Mouse (Mus musculus): ENCODE data around the gene Gm15130. TPM values are rescaled to one million over a fixed set of nuclear protein-coding genes. Genes with fewer than 3 reads are reported as not detected.

The Gm15130 gene
- not detected in 2 replicates for polyA plus RNA-seq (2015; fragmentation: Nextera tagmentation; extraction: Ambion mirVana)

GRCm38 (mm10) chr2:111152836-111153235 is at the start of gene Gm15130:
TSS of gene Gm15130 (minus strand) at chr2:111152936.
- Histone ChIP-seq H3K27me3 (replicated peaks; ENCODE audit: control insufficient read depth, insufficient read depth, low read length) (no peaks in the 10 kb centered on the region), H3K4me1 (ENCODE audit: control insufficient read depth, insufficient read depth, low read length) (no peaks in the 10 kb centered on the region), H3K4me2 (ENCODE audit: low read depth, low read length) (no peak within 1 kb of the TSS), H3K36me3 (ENCODE audit: control insufficient read depth, insufficient read depth, low read length) (no peaks in the 10 kb centered on the region), H3K9ac (ENCODE audit: low read depth, low read length) (no peak within 1 kb of the TSS), H3K27ac (ENCODE audit: low read length) (no peak within 1 kb of the TSS), H3K9me3 (ENCODE audit: control insufficient read depth, low read length) (no peaks in the 10 kb centered on the region), H3K4me3 (ENCODE audit: low read length) (no peak within 1 kb of the TSS)
- 67% methylated on average over 2 of the region's 2 CpGs for WGBS
- ATAC-seq = no peak

- Histone ChIP-seq H3K4me1 (ENCODE audit: control insufficient read depth, insufficient read depth, low read length) (no peaks in the 10 kb centered on the region), H3K4me2 (ENCODE audit: low read depth, low read length) (no peak overlapping the region), H3K36me3 (ENCODE audit: control insufficient read depth, insufficient read depth, low read length) (no peaks in the 10 kb centered on the region), H3K27ac (ENCODE audit: low read length) (no peak overlapping the region), H3K4me3 (ENCODE audit: low read length) (no peak overlapping the region), H3K9ac (ENCODE audit: low read depth, low read length) (no peak overlapping the region), H3K27me3 (replicated peaks; ENCODE audit: control insufficient read depth, insufficient read depth, low read length) (no peaks in the 10 kb centered on the region), H3K9me3 (ENCODE audit: control insufficient read depth, low read length) (0 out of 2 replicates have a peak, but pooled peaks cover 2% of the 10 kb centered on the region)
- WGBS = 92% methylated on average over 11 of the region's 11 CpGs
- no peak for ATAC-seq
Observed at GRCm38 (mm10) chr2:111182068-111182467, 29.3 kb upstream of the Gm15130 start.

- no peak overlapping the region for H3K9ac ChIP-seq (ENCODE audit: low read depth, low read length)
- no peak overlapping the region for H3K27ac ChIP-seq (ENCODE audit: low read length)
- 68% methylated on average over 5 of the region's 5 CpGs for WGBS
- H3K36me3 ChIP-seq (ENCODE audit: control insufficient read depth, insufficient read depth, low read length) = no peaks in the 10 kb centered on the region
- ATAC-seq = no peak
- H3K4me3 ChIP-seq (ENCODE audit: low read length) = no peak overlapping the region
- H3K4me2 ChIP-seq (ENCODE audit: low read depth, low read length) = no peak overlapping the region
- H3K27me3 ChIP-seq (replicated peaks; ENCODE audit: control insufficient read depth, insufficient read depth, low read length) = no peaks in the 10 kb centered on the region
- H3K4me1 ChIP-seq (ENCODE audit: control insufficient read depth, insufficient read depth, low read length) = no peaks in the 10 kb centered on the region
- H3K9me3 ChIP-seq (ENCODE audit: control insufficient read depth, low read length) = no peaks in the 10 kb centered on the region
Observed at GRCm38 (mm10) chr2:111135739-111136138, 17.0 kb downstream of the Gm15130 start.

GRCm38 (mm10) chr2:111105882-111106281 is 46.9 kb downstream of the Gm15130 start, which contains the start of gene Gm13941:
TSS of gene Gm13941 (minus strand) at chr2:111105982.
- no peak within 1 kb of the TSS for H3K27ac ChIP-seq (ENCODE audit: low read length)
- H3K4me3 ChIP-seq (ENCODE audit: low read length) = no peak within 1 kb of the TSS
- H3K27me3 ChIP-seq (replicated peaks; ENCODE audit: control insufficient read depth, insufficient read depth, low read length) = no peaks in the 10 kb centered on the region
- H3K9ac ChIP-seq (ENCODE audit: low read depth, low read length) = no peak within 1 kb of the TSS
- ATAC-seq = no peak
- H3K4me2 ChIP-seq (ENCODE audit: low read depth, low read length) = no peak within 1 kb of the TSS
- H3K9me3 ChIP-seq (ENCODE audit: control insufficient read depth, low read length) = no peaks in the 10 kb centered on the region
- H3K4me1 ChIP-seq (ENCODE audit: control insufficient read depth, insufficient read depth, low read length) = no peaks in the 10 kb centered on the region
- H3K36me3 ChIP-seq (ENCODE audit: control insufficient read depth, insufficient read depth, low read length) = no peaks in the 10 kb centered on the region

Other genes starting within 250 kb of the Gm15130 start
- 0.09 TPM in 1 of 2 replicates, not detected in the other for gene Ano3, start 202.0 kb downstream of the Gm15130 start, polyA plus RNA-seq (2015; fragmentation: Nextera tagmentation; extraction: Ambion mirVana)
- not detected in 2 replicates for gene Gm13941, start 47.0 kb downstream of the Gm15130 start, polyA plus RNA-seq (2015; fragmentation: Nextera tagmentation; extraction: Ambion mirVana)
- not detected in 2 replicates for gene 4930430A15Rik, start 76.7 kb upstream of the Gm15130 start, polyA plus RNA-seq (2015; fragmentation: Nextera tagmentation; extraction: Ambion mirVana)
- gene Olfr1275, start 82.3 kb upstream of the Gm15130 start, polyA plus RNA-seq (2015; fragmentation: Nextera tagmentation; extraction: Ambion mirVana) = not detected in 2 replicates
- not detected in 2 replicates for gene Olfr1276, start 101.6 kb upstream of the Gm15130 start, polyA plus RNA-seq (2015; fragmentation: Nextera tagmentation; extraction: Ambion mirVana)
- gene Olfr1277, start 121.2 kb upstream of the Gm15130 start, polyA plus RNA-seq (2015; fragmentation: Nextera tagmentation; extraction: Ambion mirVana) = not detected in 2 replicates
- not detected in 2 replicates for gene Olfr1278, start 137.2 kb upstream of the Gm15130 start, polyA plus RNA-seq (2015; fragmentation: Nextera tagmentation; extraction: Ambion mirVana)
- not detected in 2 replicates for gene Olfr1279, start 147.7 kb upstream of the Gm15130 start, polyA plus RNA-seq (2015; fragmentation: Nextera tagmentation; extraction: Ambion mirVana)
- gene Olfr1280, start 161.1 kb upstream of the Gm15130 start, polyA plus RNA-seq (2015; fragmentation: Nextera tagmentation; extraction: Ambion mirVana) = not detected in 2 replicates
- not detected in 2 replicates for gene Olfr1281, start 173.6 kb upstream of the Gm15130 start, polyA plus RNA-seq (2015; fragmentation: Nextera tagmentation; extraction: Ambion mirVana)
- not detected in 2 replicates for gene Olfr1282, start 183.1 kb upstream of the Gm15130 start, polyA plus RNA-seq (2015; fragmentation: Nextera tagmentation; extraction: Ambion mirVana)
- gene Olfr1283, start 213.9 kb upstream of the Gm15130 start, polyA plus RNA-seq (2015; fragmentation: Nextera tagmentation; extraction: Ambion mirVana) = not detected in 2 replicates
- not detected in 2 replicates for gene Olfr1284, start 222.6 kb upstream of the Gm15130 start, polyA plus RNA-seq (2015; fragmentation: Nextera tagmentation; extraction: Ambion mirVana)